Mouse (Mus musculus) heart, embryonic 12.5 days (tissue): ENCODE measurements around the gene Hist1h1c. TPM values are rescaled to one million over a fixed set of nuclear protein-coding genes. Genes with fewer than 3 reads are reported as not detected.
"Not testable (repeated sequence)": the region's sequence is repeated elsewhere in the genome, so short reads cannot be mapped to it uniquely, and the experiment has no call there.

Experiments
- ATAC-seq: fragments of 200-750 bp; cut with Nextera tagmentation; 2 replicates; pipeline ENCODE4 v1.8.0; 2017; ENCODE audit warnings: moderate TSS enrichment, moderate library complexity; ENCODE audit not compliant: insufficient number of reproducible peaks, low FRiP score
- H3K27ac ChIP-seq: fragments of 300-500 bp; sonication (generic); 2 replicates; pipeline ENCODE4 v1.5.1; 2016; ENCODE audit warnings: mild to moderate bottlenecking, moderate library complexity; ENCODE audit not compliant: poor library complexity, severe bottlenecking
- H3K27me3 ChIP-seq: fragments of 300-500 bp; sonication (generic); replicated peaks from 2 replicates; pipeline ENCODE4 v1.6.1; 2016; ENCODE audit warnings: mild to moderate bottlenecking, moderate library complexity
- H3K36me3 ChIP-seq: fragments of 300-500 bp; sonication (generic); 2 replicates; pipeline ENCODE4 v1.6.1; 2016; ENCODE audit warnings: mild to moderate bottlenecking, moderate library complexity
- H3K4me1 ChIP-seq: fragments of 300-500 bp; sonication (generic); replicated peaks from 2 replicates; pipeline ENCODE4 v1.6.1; 2016; ENCODE audit warnings: mild to moderate bottlenecking
- H3K4me2 ChIP-seq: fragments of 300-500 bp; sonication (generic); 2 replicates; pipeline ENCODE4 v1.6.1; 2016; ENCODE audit warnings: mild to moderate bottlenecking, moderate library complexity
- H3K4me3 ChIP-seq: fragments of 300-500 bp; sonication (generic); 2 replicates; pipeline ENCODE4 v1.5.1; 2016; ENCODE audit warnings: mild to moderate bottlenecking
- H3K9ac ChIP-seq: fragments of 300-500 bp; sonication (generic); 2 replicates; pipeline ENCODE4 v1.6.1; 2016; ENCODE audit warnings: mild to moderate bottlenecking, moderate library complexity
- H3K9me3 ChIP-seq: fragments of 300-500 bp; sonication (generic); replicated peaks from 2 replicates; pipeline ENCODE4 v1.6.1; 2016; ENCODE audit warnings: mild to moderate bottlenecking, moderate library complexity
- WGBS: fragments of 180-500 bp; shearing (Covaris S2); methylation state at CpG from one replicate; pipeline ENCODE4 v1.1.7; 2016; 5-methylcytosine and 5-hydroxymethylcytosine counted together
- polyA plus RNA-seq: library from polyadenylated mRNA; unstranded; fragments of >200 nt; fragmentation: Nextera tagmentation; extraction: Ambion mirVana; gene quantifications from 2 replicates; pipeline ENCODE4 v1.2.1, GENCODE M21; 2016

Gene Hist1h1c
- polyA plus RNA-seq, 1 experiment from 2014 or later: 36.5 TPM

DNA sequence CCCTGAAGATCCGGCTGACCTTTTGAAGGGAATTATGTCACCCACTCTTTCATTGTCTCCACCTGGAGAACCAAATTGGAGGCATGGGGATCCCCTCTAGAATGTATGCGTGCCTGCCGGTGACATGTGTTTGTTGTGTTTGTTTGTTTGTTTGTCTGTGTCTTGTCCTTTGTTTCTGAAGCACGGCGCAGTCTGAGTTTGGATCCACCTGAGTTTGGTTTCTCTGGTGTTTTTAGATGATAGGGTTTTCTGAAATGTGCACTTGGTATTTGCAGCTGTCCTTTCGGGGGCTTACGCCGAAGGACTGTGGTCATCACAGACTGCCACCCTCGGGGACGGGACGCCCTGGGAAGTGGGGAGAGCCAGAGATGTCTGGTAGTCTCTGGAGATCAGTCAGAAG lies 21.4 kb upstream of the Hist1h1c start:
- no peaks in the 10 kb centered on the region for H3K27me3 ChIP-seq
- H3K4me1 ChIP-seq: peaks cover 10% of the 10 kb centered on the region
- no peak overlapping the region for H3K4me3 ChIP-seq
- no peak overlapping the region for H3K9ac ChIP-seq
- WGBS: 40% methylated on average over 11 of the region's 11 CpGs
- no peaks in the 10 kb centered on the region for H3K9me3 ChIP-seq
- H3K27ac ChIP-seq: no peak overlapping the region
- no peak overlapping the region for H3K4me2 ChIP-seq
- ATAC-seq: no peak
- H3K36me3 ChIP-seq: no peaks in the 10 kb centered on the region

- H3K4me3 ChIP-seq, H3K27me3 ChIP-seq, H3K27ac ChIP-seq, H3K9me3 ChIP-seq, H3K9ac ChIP-seq, ATAC-seq, H3K4me2 ChIP-seq, H3K36me3 ChIP-seq: not testable (repeated sequence)
- H3K4me1 ChIP-seq: peaks cover 10% of the 10 kb centered on the region
- WGBS: 30% methylated on average over 2 of the region's 2 CpGs
Measured at GRCm38 (mm10) chr13:23717593-23718245, 20.9 kb upstream of the Hist1h1c start.

DNA sequence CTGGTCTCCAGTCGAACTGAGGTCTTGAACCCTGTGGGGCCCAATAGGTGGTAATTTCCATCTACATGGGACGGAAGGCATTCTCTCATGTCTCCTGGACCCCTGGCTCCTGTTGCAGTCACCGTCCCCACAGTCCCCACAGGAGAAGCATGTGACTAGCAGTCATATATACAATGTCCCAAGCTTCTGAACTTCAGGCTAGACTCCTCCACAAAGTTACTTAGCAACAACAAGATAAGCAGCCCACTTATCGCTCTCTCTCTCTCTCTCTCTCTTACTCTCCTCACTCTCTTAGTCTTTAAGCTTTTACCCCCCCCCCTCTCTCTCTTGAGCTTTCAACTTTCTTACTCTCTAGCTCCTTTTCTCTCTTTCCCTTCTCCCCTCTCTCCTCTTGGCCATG lies 14.4 kb upstream of the Hist1h1c start:
- H3K4me2 ChIP-seq: 0 out of 2 replicates have a peak overlapping the region, but pooled peaks have one; percentile 2
- ATAC-seq: no peak
- no peak overlapping the region for H3K4me3 ChIP-seq
- H3K36me3 ChIP-seq: no peaks in the 10 kb centered on the region
- peaks cover 23% of the 10 kb centered on the region for H3K4me1 ChIP-seq
- peak overlapping the region; percentile 13; the same call in 1 of the 2 replicates for H3K27ac ChIP-seq
- H3K9ac ChIP-seq: no peak overlapping the region
- 0 out of 2 replicates have a peak, but pooled peaks cover 4% of the 10 kb centered on the region for H3K9me3 ChIP-seq
- 40% methylated on average over 4 of the region's 4 CpGs for WGBS
- no peaks in the 10 kb centered on the region for H3K27me3 ChIP-seq

DNA sequence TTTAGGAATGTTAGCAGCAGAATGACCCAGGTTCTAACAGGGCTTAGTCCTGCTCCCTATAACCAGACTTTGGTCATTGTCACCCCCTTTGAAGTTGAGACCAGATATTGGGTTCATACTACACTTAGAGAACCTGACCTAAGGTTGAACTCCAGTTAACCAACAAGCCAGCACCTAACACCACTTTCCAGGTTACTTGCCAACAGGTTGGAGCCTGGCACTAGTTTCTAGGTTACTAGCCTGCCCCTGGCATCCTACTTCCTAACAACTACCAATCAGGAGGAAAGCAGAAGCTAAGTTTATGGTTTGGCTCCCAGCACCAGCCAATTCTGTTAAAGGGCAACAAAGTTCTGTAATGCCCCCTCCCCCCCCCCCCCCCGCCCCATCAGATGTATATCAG lies 13.4 kb upstream of the Hist1h1c start:
- no peak overlapping the region for H3K4me3 ChIP-seq
- H3K36me3 ChIP-seq: no peaks in the 10 kb centered on the region
- no peak overlapping the region for H3K4me2 ChIP-seq
- no peak for ATAC-seq
- no peaks in the 10 kb centered on the region; the same call in 1 of the 2 replicates for H3K27me3 ChIP-seq
- H3K4me1 ChIP-seq: peaks cover 23% of the 10 kb centered on the region
- 50% methylated on average over 1 of the region's 1 CpGs for WGBS
- H3K9me3 ChIP-seq: 0 out of 2 replicates have a peak, but pooled peaks cover 4% of the 10 kb centered on the region
- H3K9ac ChIP-seq: no peak overlapping the region
- no peak overlapping the region for H3K27ac ChIP-seq

GRCm38 (mm10) chr13:23728472-23729191 lies 10.0 kb upstream of the Hist1h1c start:
- H3K4me1 ChIP-seq: peaks cover 27% of the 10 kb centered on the region
- H3K27ac ChIP-seq: no peak overlapping the region
- no peaks in the 10 kb centered on the region for H3K36me3 ChIP-seq
- H3K4me2 ChIP-seq: no peak overlapping the region
- whole genome bisulfite sequencing: 71% methylated on average over 18 of the region's 18 CpGs
- no peaks in the 10 kb centered on the region for H3K9me3 ChIP-seq
- ATAC-seq: no peak
- no peaks in the 10 kb centered on the region; the same call in 1 of the 2 replicates for H3K27me3 ChIP-seq
- no peak overlapping the region for H3K4me3 ChIP-seq
- H3K9ac ChIP-seq: no peak overlapping the region

GRCm38 (mm10) chr13:23729192-23729525 lies 9.4 kb upstream of the Hist1h1c start:
- Histone ChIP-seq H3K9ac (no peak overlapping the region), H3K36me3 (no peaks in the 10 kb centered on the region), H3K27me3 (no peaks in the 10 kb centered on the region; the same call in 1 of the 2 replicates), H3K4me1 (peaks cover 22% of the 10 kb centered on the region), H3K4me3 (no peak overlapping the region), H3K27ac (no peak overlapping the region), H3K9me3 (no peaks in the 10 kb centered on the region), H3K4me2 (no peak overlapping the region)
- 88% methylated on average over 9 of the region's 9 CpGs for WGBS
- no peak for ATAC-seq

GRCm38 (mm10) chr13:23729706-23730105 lies 8.9 kb upstream of the Hist1h1c start:
- no peak overlapping the region for H3K4me2 ChIP-seq
- no peaks in the 10 kb centered on the region for H3K9me3 ChIP-seq
- H3K4me1 ChIP-seq: peaks cover 16% of the 10 kb centered on the region
- H3K36me3 ChIP-seq: no peaks in the 10 kb centered on the region
- no peak overlapping the region for H3K4me3 ChIP-seq
- 89% methylated on average over 5 of the region's 5 CpGs for WGBS
- H3K27me3 ChIP-seq: no peaks in the 10 kb centered on the region; the same call in 1 of the 2 replicates
- H3K27ac ChIP-seq: no peak overlapping the region
- H3K9ac ChIP-seq: no peak overlapping the region
- ATAC-seq: no peak

GRCm38 (mm10) chr13:23730479-23730878 lies 8.1 kb upstream of the Hist1h1c start:
- 18% methylated on average over 8 of the region's 8 CpGs for WGBS
- Histone ChIP-seq H3K4me2 (peak overlapping the region; percentile 39; the same call in 1 of the 2 replicates), H3K4me1 (peaks cover 10% of the 10 kb centered on the region), H3K27ac (no peak overlapping the region), H3K9ac (no peak overlapping the region), H3K36me3 (no peaks in the 10 kb centered on the region), H3K4me3 (no peak overlapping the region), H3K27me3 (no peaks in the 10 kb centered on the region; the same call in 1 of the 2 replicates), H3K9me3 (no peaks in the 10 kb centered on the region)
- no peak for ATAC-seq

DNA sequence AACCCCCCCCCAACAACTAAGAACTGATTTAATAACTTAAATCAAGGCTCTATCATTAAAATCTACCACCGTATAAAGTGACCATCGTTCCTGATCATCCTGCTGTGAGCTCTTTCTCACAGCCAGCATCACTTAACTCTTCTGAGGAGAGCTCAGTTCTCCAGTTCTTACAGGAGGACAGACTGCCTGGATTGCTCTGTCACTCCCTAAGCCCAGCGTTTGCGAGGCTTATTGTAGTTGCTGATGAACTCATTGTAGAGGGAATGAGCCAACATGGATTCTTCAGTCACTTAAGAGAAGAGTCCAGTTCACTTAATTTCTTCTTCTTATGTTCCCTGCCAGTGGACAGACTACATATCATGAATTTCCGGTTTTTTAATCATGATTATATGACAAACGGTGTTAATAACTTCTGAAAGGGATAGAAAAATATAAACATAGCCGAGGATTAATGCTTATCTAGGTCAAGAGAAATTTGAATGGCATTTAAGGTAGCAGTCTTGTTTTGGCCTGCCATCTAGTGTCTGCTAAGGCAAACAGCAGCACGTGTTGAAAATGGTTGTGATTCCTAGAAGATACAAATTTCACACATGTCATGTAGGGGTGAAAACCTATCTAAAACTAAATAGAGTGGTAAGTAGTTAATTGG lies 6.3 kb upstream of the Hist1h1c start:
- Histone ChIP-seq H3K27ac (no peak overlapping the region), H3K4me1 (peaks cover 10% of the 10 kb centered on the region), H3K9me3 (no peaks in the 10 kb centered on the region), H3K27me3 (no peaks in the 10 kb centered on the region; the same call in 1 of the 2 replicates), H3K9ac (no peak overlapping the region), H3K4me2 (no peak overlapping the region), H3K36me3 (no peaks in the 10 kb centered on the region), H3K4me3 (no peak overlapping the region)
- ATAC-seq: no peak
- 24% methylated on average over 8 of the region's 8 CpGs for WGBS

DNA sequence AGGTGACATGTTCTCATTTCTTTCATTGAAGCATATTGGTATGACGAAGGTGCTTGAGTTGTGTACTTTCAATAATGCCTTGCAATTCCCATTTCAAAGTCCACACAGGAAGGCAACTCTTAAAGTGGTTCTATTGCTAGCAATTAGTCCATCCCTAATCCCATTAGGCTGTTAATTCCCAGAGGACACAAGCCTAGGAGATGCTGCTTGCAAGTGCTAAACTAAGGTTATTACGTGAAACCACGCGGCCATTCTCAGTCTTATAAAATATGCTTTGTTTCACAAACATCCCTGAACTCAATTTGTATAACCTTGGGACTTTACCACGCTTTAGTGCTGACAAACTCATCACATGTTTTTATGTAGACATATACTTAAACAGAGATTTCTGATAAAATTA lies 1.5 kb upstream of the Hist1h1c start:
- WGBS: 86% methylated on average over 5 of the region's 5 CpGs
- no peak for ATAC-seq
- no peaks in the 10 kb centered on the region for H3K9me3 ChIP-seq

DNA sequence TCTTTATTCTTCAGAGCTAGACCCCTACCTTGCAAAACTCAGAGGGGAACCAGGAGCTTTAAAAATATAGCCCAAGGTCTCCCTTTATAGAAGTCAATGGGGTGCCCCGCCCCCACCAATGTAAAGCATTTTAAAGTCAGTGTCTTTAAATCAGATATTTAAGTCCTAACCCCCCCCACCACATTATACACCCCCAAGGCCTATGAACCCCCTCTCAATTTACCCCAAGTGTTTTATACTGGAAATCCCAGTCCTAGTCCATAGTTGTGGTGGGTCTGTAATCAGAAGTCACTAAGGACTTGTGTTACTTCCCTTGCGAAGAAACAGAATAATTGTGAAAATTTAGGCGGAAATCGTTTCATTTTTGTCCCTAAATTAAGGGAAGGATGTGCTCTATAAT lies 567 bp upstream of the Hist1h1c start:
- peak overlapping the region; percentile 68 for H3K4me3 ChIP-seq
- WGBS: 19% methylated on average over 4 of the region's 4 CpGs
- ATAC-seq: no peak
- H3K9me3 ChIP-seq: no peaks in the 10 kb centered on the region
- H3K27ac ChIP-seq: peak overlapping the region; percentile 100
- H3K9ac ChIP-seq: peak overlapping the region; percentile 96
- H3K4me2 ChIP-seq: peak overlapping the region; percentile 96
- no peaks in the 10 kb centered on the region for H3K27me3 ChIP-seq
- no peaks in the 10 kb centered on the region for H3K36me3 ChIP-seq
- peaks cover 7% of the 10 kb centered on the region for H3K4me1 ChIP-seq

More for the DNA sequence above, 1.5 kb upstream of the Hist1h1c start:
- H3K27me3 ChIP-seq: no peaks in the 10 kb centered on the region
- H3K9ac ChIP-seq: no peak overlapping the region
- H3K27ac ChIP-seq: no peak overlapping the region
- no peak overlapping the region for H3K4me3 ChIP-seq
- H3K36me3 ChIP-seq: no peaks in the 10 kb centered on the region
- no peak overlapping the region for H3K4me2 ChIP-seq
- H3K4me1 ChIP-seq: peaks cover 7% of the 10 kb centered on the region
